31 mouse cellular contexts compared by ENCODE assay signal in the genomic region with DNA sequence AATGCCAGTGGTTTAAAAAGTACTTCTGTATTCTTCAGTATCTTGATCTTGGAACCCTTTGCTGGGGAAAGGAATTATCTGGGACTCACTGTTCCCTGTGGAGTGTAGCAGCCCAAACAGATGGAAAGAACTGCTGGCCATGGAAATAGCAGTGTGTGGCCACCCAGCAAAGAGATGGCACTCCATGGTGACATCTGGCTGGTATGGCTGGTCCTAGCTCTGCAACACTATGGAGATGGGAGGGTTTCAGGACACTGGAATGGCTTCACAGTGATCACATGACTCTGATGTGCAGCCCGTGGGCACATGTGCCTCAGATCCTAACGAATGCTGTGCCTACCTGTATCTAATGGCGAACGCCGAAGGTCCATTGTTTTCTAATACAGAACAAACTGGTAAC. TPM values are rescaled to one million over a fixed set of nuclear protein-coding genes. Genes with fewer than 3 reads are reported as not detected.
DNase-seq lines count a peak whose midpoint lies in the region; ATAC-seq and TF ChIP-seq lines count a peak whose summit lies in the region.
"Had no signal": no experiment of that assay in that cellular context is flagged by ENCODE, and none has a peak within 500 bp of the region (broad histone marks: within the 10 kb centered on the region; RNA-seq: fewer than 3 reads in every experiment).

No protein-coding gene starts in this region.

- peaks cover 26% of the 10 kb centered on the region for H3K4me1 ChIP-seq in embryonic facial prominence, embryonic 12.5 days
- peaks cover 36% of the 10 kb centered on the region for H3K4me1 ChIP-seq in embryonic facial prominence, embryonic 10.5 days
- peaks cover 37% of the 10 kb centered on the region for H3K4me1 ChIP-seq in limb, embryonic 12.5 days (replicated peaks)
- H3K4me1 ChIP-seq in limb, embryonic 10.5 days: peaks cover 29% of the 10 kb centered on the region
- H3K4me1 ChIP-seq in embryonic facial prominence, embryonic 13.5 days: peaks cover 27% of the 10 kb centered on the region
- H3K4me1 ChIP-seq in embryonic fibroblast, embryonic 13.5 days (ENCODE audit: control insufficient read depth, insufficient read depth, low read length): peaks cover 7% of the 10 kb centered on the region
- H3K4me1 ChIP-seq: liver, embryonic 15.5 days had no signal

- H3K4me3 ChIP-seq in embryonic facial prominence, embryonic 12.5 days: no peak overlapping the region
- H3K4me3 ChIP-seq in embryonic facial prominence, embryonic 10.5 days: no peak overlapping the region
- H3K4me3 ChIP-seq in limb, embryonic 12.5 days (replicated peaks): no peak overlapping the region
- no peak overlapping the region for H3K4me3 ChIP-seq in limb, embryonic 10.5 days
- H3K4me3 ChIP-seq in embryonic facial prominence, embryonic 13.5 days: no peak overlapping the region
- H3K4me3 ChIP-seq in embryonic fibroblast, embryonic 13.5 days (ENCODE audit: insufficient read depth, low read length): no peak overlapping the region
- H3K4me3 ChIP-seq: gastrocnemius, adult 2 months; hindbrain, embryonic 10.5 days; liver, embryonic 15.5 days; neural tube, embryonic 15.5 days; stomach, embryonic 15.5 days had no signal

- peaks cover 17% of the 10 kb centered on the region for H3K36me3 ChIP-seq in embryonic facial prominence, embryonic 12.5 days
- peaks cover 41% of the 10 kb centered on the region for H3K36me3 ChIP-seq in embryonic facial prominence, embryonic 10.5 days (replicated peaks)
- peaks cover 36% of the 10 kb centered on the region for H3K36me3 ChIP-seq in limb, embryonic 12.5 days
- H3K36me3 ChIP-seq in limb, embryonic 10.5 days: peaks cover 38% of the 10 kb centered on the region
- peaks cover 28% of the 10 kb centered on the region for H3K36me3 ChIP-seq in embryonic facial prominence, embryonic 13.5 days
- H3K36me3 ChIP-seq: liver, embryonic 15.5 days had no signal

- 81% methylated on average over 5 of the region's 5 CpGs for WGBS in embryonic facial prominence, embryonic 12.5 days
- WGBS in embryonic facial prominence, embryonic 10.5 days: 92% methylated on average over 5 of the region's 5 CpGs
- 91% methylated on average over 5 of the region's 5 CpGs for WGBS in limb, embryonic 12.5 days
- 95% methylated on average over 5 of the region's 5 CpGs for WGBS in limb, embryonic 10.5 days
- WGBS in embryonic facial prominence, embryonic 13.5 days: 79% methylated on average over 5 of the region's 5 CpGs

- no peaks in the 10 kb centered on the region for H3K27me3 ChIP-seq in embryonic facial prominence, embryonic 12.5 days
- H3K27me3 ChIP-seq in embryonic facial prominence, embryonic 10.5 days (replicated peaks; ENCODE audit: low read depth, poor library complexity, severe bottlenecking): no peaks in the 10 kb centered on the region
- H3K27me3 ChIP-seq in limb, embryonic 12.5 days: no peaks in the 10 kb centered on the region
- H3K27me3 ChIP-seq in limb, embryonic 10.5 days (ENCODE audit: low read depth, poor library complexity, severe bottlenecking): no peaks in the 10 kb centered on the region
- no peaks in the 10 kb centered on the region for H3K27me3 ChIP-seq in embryonic facial prominence, embryonic 13.5 days
- H3K27me3 ChIP-seq: liver, embryonic 15.5 days; neural tube, embryonic 15.5 days; Patski; stomach, embryonic 15.5 days had no signal

- H3K27ac ChIP-seq in embryonic facial prominence, embryonic 12.5 days: peak overlapping the region; percentile 75
- H3K27ac ChIP-seq in embryonic facial prominence, embryonic 10.5 days (replicated peaks): no peak overlapping the region; the same call in 1 of the 2 replicates
- peak overlapping the region; percentile 18 for H3K27ac ChIP-seq in limb, embryonic 12.5 days
- H3K27ac ChIP-seq in limb, embryonic 10.5 days: no peak overlapping the region
- 0 out of 2 replicates have a peak overlapping the region, but pooled peaks have one; percentile 51 for H3K27ac ChIP-seq in embryonic facial prominence, embryonic 13.5 days
- H3K27ac ChIP-seq in embryonic fibroblast, embryonic 13.5 days (ENCODE audit: insufficient read depth, low read length): peak overlapping the region; percentile 45
- H3K27ac ChIP-seq: gastrocnemius, adult 2 months; hindbrain, embryonic 10.5 days; liver, embryonic 15.5 days; macrophage; neural tube, embryonic 15.5 days; stomach, embryonic 15.5 days had no signal

- no peak for TF ChIP-seq POLR2A in embryonic fibroblast, embryonic 13.5 days (IDR thresholded peaks at IDR 0.05; ENCODE audit: low read depth, low read length)

- DNase-seq in embryonic facial prominence, embryonic 10.5 days (ENCODE audit: low spot score): no peak
- DNase-seq in limb, embryonic 10.5 days (ENCODE audit: low spot score): no peak
- DNase-seq in cerebellum, postnatal 25 days: no peak
- DNase-seq: adrenal gland, postnatal 36 days; cerebellum, adult 18-20 months; cerebellum, postnatal 36 days; gastrocnemius, adult 2 months; gastrocnemius, postnatal 36 days; heart, postnatal 14 days; kidney, adult 9 months; kidney, postnatal 10 days; layer of hippocampus, postnatal 36 days; left cerebral cortex, postnatal 4 days; midbrain, embryonic 14.5 days; retina, postnatal 1 day; right cerebral cortex, postnatal 14 days; thymus, postnatal 25 days had no signal

- no peak overlapping the region for H3K9ac ChIP-seq in embryonic facial prominence, embryonic 12.5 days
- H3K9ac ChIP-seq in limb, embryonic 12.5 days (replicated peaks): 0 out of 2 replicates have a peak overlapping the region, but pooled peaks have one; percentile 23
- H3K9ac ChIP-seq in embryonic facial prominence, embryonic 13.5 days: no peak overlapping the region
- H3K9ac ChIP-seq: liver, embryonic 15.5 days; neural tube, embryonic 15.5 days; stomach, embryonic 15.5 days had no signal

- no peak for ATAC-seq in embryonic facial prominence, embryonic 12.5 days (ENCODE audit: insufficient number of reproducible peaks, insufficient read depth, low FRiP score, low TSS enrichment)
- no peak for ATAC-seq in limb, embryonic 12.5 days (ENCODE audit: insufficient number of reproducible peaks, insufficient read depth, low FRiP score, low TSS enrichment, low read depth)
- ATAC-seq in embryonic facial prominence, embryonic 13.5 days (ENCODE audit: insufficient number of reproducible peaks, insufficient read depth, low FRiP score, low TSS enrichment, low read depth): no peak
- ATAC-seq: forebrain, embryonic 14.5 days; intestine, postnatal 0 days; Patski had no signal

- no peak overlapping the region for H3K4me2 ChIP-seq in embryonic facial prominence, embryonic 12.5 days (replicated peaks)
- no peak overlapping the region for H3K4me2 ChIP-seq in limb, embryonic 12.5 days
- no peak overlapping the region for H3K4me2 ChIP-seq in embryonic facial prominence, embryonic 13.5 days
- H3K4me2 ChIP-seq: liver, embryonic 15.5 days; neural tube, embryonic 15.5 days; stomach, embryonic 15.5 days had no signal

- no peak for TF ChIP-seq CTCF in embryonic fibroblast, embryonic 13.5 days (IDR thresholded peaks at IDR 0.05; ENCODE audit: borderline replicate concordance, insufficient read depth, low read length)

- no peaks in the 10 kb centered on the region for H3K9me3 ChIP-seq in embryonic facial prominence, embryonic 12.5 days
- H3K9me3 ChIP-seq in embryonic facial prominence, embryonic 10.5 days: no peaks in the 10 kb centered on the region
- no peaks in the 10 kb centered on the region for H3K9me3 ChIP-seq in limb, embryonic 12.5 days
- no peaks in the 10 kb centered on the region for H3K9me3 ChIP-seq in limb, embryonic 10.5 days (replicated peaks)
- H3K9me3 ChIP-seq in embryonic facial prominence, embryonic 13.5 days: no peaks in the 10 kb centered on the region
- H3K9me3 ChIP-seq: hindbrain, embryonic 10.5 days; liver, embryonic 15.5 days; neural tube, embryonic 15.5 days; stomach, embryonic 15.5 days had no signal

RNA-seq across cellular contexts. Expression of gene Pgpep1l, which starts 31.5 kb away (rescaled TPM):
- not detected in 2 replicates for polyA plus RNA-seq in embryonic facial prominence, embryonic 12.5 days (2016; fragmentation: Nextera tagmentation; extraction: Ambion mirVana)
- polyA plus RNA-seq in embryonic facial prominence, embryonic 10.5 days (2016; fragmentation: Nextera tagmentation; extraction: Ambion mirVana): not detected in 2 replicates
- polyA plus RNA-seq in limb, embryonic 12.5 days (2016; fragmentation: Nextera tagmentation; extraction: Ambion mirVana): not detected in 2 replicates
- polyA plus RNA-seq in limb, embryonic 10.5 days (2016; fragmentation: Nextera tagmentation; extraction: Ambion mirVana): not detected in 2 replicates
- polyA plus RNA-seq in embryonic facial prominence, embryonic 13.5 days (2015; fragmentation: Nextera tagmentation; extraction: Ambion mirVana): 0.31 TPM in 1 of 2 replicates, not detected in the other
- polyA plus RNA-seq in embryonic fibroblast, embryonic 13.5 days (2011; ENCODE audit: insufficient read length, low read depth, missing spikeins): 1.8 and 2.2 TPM in 2 replicates
- polyA plus RNA-seq: forebrain, embryonic 14.5 days; hindbrain, embryonic 10.5 days; intestine, postnatal 0 days; large intestine, adult 2 months; liver, embryonic 15.5 days; lung, embryonic 16.5 days; midbrain, embryonic 14.5 days; neural tube, embryonic 15.5 days; Patski; stomach, embryonic 15.5 days had no signal

RNA-seq across cellular contexts. Expression of gene Fam169b, which starts 41.1 kb away (rescaled TPM):
- 1.4 and 2.3 TPM in 2 replicates for polyA plus RNA-seq in embryonic facial prominence, embryonic 12.5 days (2016; fragmentation: Nextera tagmentation; extraction: Ambion mirVana)
- polyA plus RNA-seq in embryonic facial prominence, embryonic 10.5 days (2016; fragmentation: Nextera tagmentation; extraction: Ambion mirVana): 1.1 and 1.4 TPM in 2 replicates
- polyA plus RNA-seq in limb, embryonic 12.5 days (2016; fragmentation: Nextera tagmentation; extraction: Ambion mirVana): 1.6 and 1.8 TPM in 2 replicates
- 0.36 and 1.2 TPM in 2 replicates for polyA plus RNA-seq in limb, embryonic 10.5 days (2016; fragmentation: Nextera tagmentation; extraction: Ambion mirVana)
- 2.0 and 2.1 TPM in 2 replicates for polyA plus RNA-seq in embryonic facial prominence, embryonic 13.5 days (2015; fragmentation: Nextera tagmentation; extraction: Ambion mirVana)
- polyA plus RNA-seq in embryonic fibroblast, embryonic 13.5 days (2011; ENCODE audit: insufficient read length, low read depth, missing spikeins): 1.1 and 1.7 TPM in 2 replicates

Comparison
In these comparisons a context has a peak if more than half of its experiments do, and no peak if none do; other contexts are left out.
1. H3K27ac ChIP-seq: peak in embryonic facial prominence, embryonic 12.5 days (single experiment), limb, embryonic 12.5 days (single experiment), embryonic facial prominence, embryonic 13.5 days (single experiment) and embryonic fibroblast, embryonic 13.5 days (single experiment); none in embryonic facial prominence, embryonic 10.5 days (single experiment) and limb, embryonic 10.5 days (single experiment).